ENCODE assay signal across 8 mouse cellular contexts in the genomic region with DNA sequence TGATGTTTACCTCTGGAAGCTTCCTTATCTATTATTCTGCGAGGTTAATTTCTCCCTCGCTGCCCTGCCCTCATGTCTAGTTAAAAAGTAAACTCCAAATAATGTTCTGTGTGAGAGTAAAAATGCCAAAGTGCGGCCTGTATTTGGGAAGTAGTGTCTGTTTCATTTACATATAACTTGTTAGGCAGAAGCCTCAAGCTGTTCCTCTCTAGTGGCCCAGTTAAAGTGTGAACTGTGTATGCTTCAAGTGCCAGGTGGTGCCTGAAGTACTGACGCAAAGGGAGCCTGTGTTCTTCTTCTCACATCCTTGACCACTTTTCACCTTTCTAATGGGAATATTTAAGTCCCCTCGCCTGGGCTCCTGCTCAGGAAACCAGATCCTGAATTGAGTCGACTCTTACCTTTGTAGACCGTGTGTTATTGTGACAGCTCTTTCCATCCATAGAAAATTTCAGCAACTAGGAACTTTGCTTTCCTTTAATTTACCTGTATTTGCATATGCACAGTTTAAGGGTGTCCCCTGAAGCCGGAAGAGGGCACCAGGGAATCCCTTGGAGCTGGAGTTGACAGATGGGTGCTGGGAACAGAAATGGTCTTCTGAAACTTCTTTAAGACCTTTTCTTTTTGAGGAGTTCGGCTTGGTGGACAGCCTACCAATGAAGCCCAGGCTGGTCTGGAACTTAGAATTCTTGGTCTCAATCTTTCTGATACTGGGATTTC. TPM values are rescaled to one million over a fixed set of nuclear protein-coding genes. Genes with fewer than 3 reads are reported as not detected.
DNase-seq lines count a peak whose midpoint lies in the region; ATAC-seq and TF ChIP-seq lines count a peak whose summit lies in the region.

No protein-coding gene starts in this region.

- H3K27me3 ChIP-seq in heart, embryonic 10.5 days (ENCODE audit: insufficient read depth, poor library complexity, severe bottlenecking) = no peaks in the 10 kb centered on the region
- H3K27me3 ChIP-seq in hindbrain, embryonic 16.5 days (replicated peaks; ENCODE audit: control insufficient read depth, insufficient read depth, low read length) = no peaks in the 10 kb centered on the region
- no peaks in the 10 kb centered on the region for H3K27me3 ChIP-seq in liver, embryonic 15.5 days
- no peaks in the 10 kb centered on the region for H3K27me3 ChIP-seq in stomach, postnatal 0 days (ENCODE audit: control insufficient read depth, insufficient read depth, low read length)

- peak overlapping the region; percentile 76 for H3K9ac ChIP-seq in hindbrain, embryonic 16.5 days (ENCODE audit: low read depth, low read length)
- H3K9ac ChIP-seq in liver, embryonic 15.5 days = peak overlapping the region; percentile 87
- peak overlapping the region; percentile 82 for H3K9ac ChIP-seq in stomach, postnatal 0 days (ENCODE audit: low read length)

- no peak for DNase-seq in heart, embryonic 10.5 days (ENCODE audit: low spot score)
- DNase-seq in heart, postnatal 14 days = no peak
- DNase-seq in B cell, adult 2 months = peak; percentile 43 to 49
- DNase-seq in cerebellum, postnatal 25 days = peak; percentile 15 to 16
- no peak for DNase-seq in stomach, postnatal 0 days (ENCODE audit: low spot score)

- intact Hi-C loops in heart, postnatal 14 days (cut with DNase I) = loop anchor here (5.0 kb wide), 3 partner anchors 46 to 126 kb away; a partner anchor contains a TSS

- H3K27ac ChIP-seq in heart, embryonic 10.5 days = no peak overlapping the region; the same call in 1 of the 2 replicates
- no peak overlapping the region for H3K27ac ChIP-seq in hindbrain, embryonic 16.5 days (ENCODE audit: low read depth, low read length)
- H3K27ac ChIP-seq in liver, embryonic 15.5 days (replicated peaks) = peak overlapping the region; percentile 93
- no peak overlapping the region; the same call in 1 of the 2 replicates for H3K27ac ChIP-seq in stomach, postnatal 0 days (replicated peaks)

- WGBS in heart, embryonic 10.5 days = 33% methylated on average over 9 of the region's 9 CpGs
- WGBS in hindbrain, embryonic 16.5 days = 39% methylated on average over 9 of the region's 9 CpGs
- 31% methylated on average over 9 of the region's 9 CpGs for WGBS in liver, embryonic 15.5 days (ENCODE audit: insufficient replicate concordance)
- WGBS in stomach, postnatal 0 days = 23% methylated on average over 9 of the region's 9 CpGs

- H3K36me3 ChIP-seq in heart, embryonic 10.5 days = peaks cover 15% of the 10 kb centered on the region; the same call in 1 of the 2 replicates
- H3K36me3 ChIP-seq in hindbrain, embryonic 16.5 days (ENCODE audit: control insufficient read depth, insufficient read depth, low read length) = peaks cover 4% of the 10 kb centered on the region; the same call in 1 of the 2 replicates
- H3K36me3 ChIP-seq in liver, embryonic 15.5 days (replicated peaks) = 0 out of 2 replicates have a peak, but pooled peaks cover 10% of the 10 kb centered on the region
- H3K36me3 ChIP-seq in stomach, postnatal 0 days (ENCODE audit: control insufficient read depth, insufficient read depth, low read length) = no peaks in the 10 kb centered on the region

- H3K4me1 ChIP-seq in heart, embryonic 10.5 days = peaks cover 26% of the 10 kb centered on the region
- H3K4me1 ChIP-seq in hindbrain, embryonic 16.5 days (ENCODE audit: control insufficient read depth, insufficient read depth, low read depth, low read length) = peaks cover 24% of the 10 kb centered on the region
- peaks cover 57% of the 10 kb centered on the region for H3K4me1 ChIP-seq in liver, embryonic 15.5 days (replicated peaks)
- no peaks in the 10 kb centered on the region; the same call in 1 of the 2 replicates for H3K4me1 ChIP-seq in stomach, postnatal 0 days (replicated peaks; ENCODE audit: control insufficient read depth, insufficient read depth)

- no peaks in the 10 kb centered on the region for H3K9me3 ChIP-seq in heart, embryonic 10.5 days
- no peaks in the 10 kb centered on the region for H3K9me3 ChIP-seq in hindbrain, embryonic 16.5 days (ENCODE audit: control insufficient read depth, low read length)
- no peaks in the 10 kb centered on the region for H3K9me3 ChIP-seq in liver, embryonic 15.5 days (replicated peaks)
- no peaks in the 10 kb centered on the region for H3K9me3 ChIP-seq in stomach, postnatal 0 days (ENCODE audit: control insufficient read depth, low read length)

- H3K4me3 ChIP-seq in heart, embryonic 10.5 days = peak overlapping the region; percentile 84
- peak overlapping the region; percentile 68 for H3K4me3 ChIP-seq in hindbrain, embryonic 16.5 days (ENCODE audit: low read length)
- H3K4me3 ChIP-seq in liver, embryonic 15.5 days (replicated peaks) = peak overlapping the region; percentile 93
- peak overlapping the region; percentile 83 for H3K4me3 ChIP-seq in stomach, postnatal 0 days (ENCODE audit: low read depth, low read length)

- H3K4me2 ChIP-seq in hindbrain, embryonic 16.5 days (ENCODE audit: low read length) = peak overlapping the region; percentile 58
- H3K4me2 ChIP-seq in liver, embryonic 15.5 days = peak overlapping the region; percentile 72
- H3K4me2 ChIP-seq in stomach, postnatal 0 days (replicated peaks; ENCODE audit: low read depth) = peak overlapping the region; percentile 82

- no peak for TF ChIP-seq CTCF in stomach, postnatal 0 days (IDR thresholded peaks at IDR 0.05; ENCODE audit: low read depth)

- no peak for ATAC-seq in hindbrain, embryonic 16.5 days
- no peak for ATAC-seq in liver, embryonic 15.5 days (ENCODE audit: insufficient read depth)
- no peak for ATAC-seq in stomach, postnatal 0 days (ENCODE audit: low FRiP score, low TSS enrichment)
- ATAC-seq in megakaryocyte-erythroid progenitor cell, adult 5-6 weeks (replicated peaks; ENCODE audit: low FRiP score, low TSS enrichment, poor library complexity, severe bottlenecking) = no peak

- no peak for TF ChIP-seq EP300 in stomach, postnatal 0 days (optimal IDR thresholded peaks at IDR 0.05)

RNA-seq across cellular contexts. Expression of a gene that starts 0.6 kb away (rescaled TPM):
- 33.6 and 40.8 TPM in 2 replicates for polyA plus RNA-seq in heart, embryonic 10.5 days (2016; fragmentation: Nextera tagmentation; extraction: Ambion mirVana)
- 10 to 100 TPM; 52.7 to 54.3 TPM for total RNA-seq in heart, postnatal 14 days (2021)
- polyA plus RNA-seq in hindbrain, embryonic 16.5 days (2015; fragmentation: Nextera tagmentation; extraction: Ambion mirVana) = 58.1 and 70.6 TPM in 2 replicates
- 12.0 and 13.4 TPM in 2 replicates for polyA plus RNA-seq in liver, embryonic 15.5 days (2015; fragmentation: Nextera tagmentation; extraction: Ambion mirVana)
- 15.5 and 16.6 TPM in 2 replicates for polyA plus RNA-seq in stomach, postnatal 0 days (2015; fragmentation: Nextera tagmentation; extraction: Ambion mirVana)
- 53.5 and 71.9 TPM in 2 replicates for total RNA-seq in megakaryocyte-erythroid progenitor cell, adult 5-6 weeks (2014; fragmentation: Nextera tagmentation)
- total RNA-seq in megakaryocyte-erythroid progenitor cell, adult 5-6 weeks (2017) = 21.9 and 44.8 TPM in 2 replicates

RNA-seq across cellular contexts. Expression of a gene that starts 0.9 kb away (rescaled TPM):
- polyA plus RNA-seq in heart, embryonic 10.5 days (2016; fragmentation: Nextera tagmentation; extraction: Ambion mirVana) = 12.3 and 13.6 TPM in 2 replicates
- total RNA-seq in heart, postnatal 14 days (2021) = 10 to 100 TPM; 15.8 to 16.5 TPM
- polyA plus RNA-seq in hindbrain, embryonic 16.5 days (2015; fragmentation: Nextera tagmentation; extraction: Ambion mirVana) = 24.2 and 24.4 TPM in 2 replicates
- 8.8 and 9.2 TPM in 2 replicates for polyA plus RNA-seq in liver, embryonic 15.5 days (2015; fragmentation: Nextera tagmentation; extraction: Ambion mirVana)
- 13.8 and 14.7 TPM in 2 replicates for polyA plus RNA-seq in stomach, postnatal 0 days (2015; fragmentation: Nextera tagmentation; extraction: Ambion mirVana)
- total RNA-seq in megakaryocyte-erythroid progenitor cell, adult 5-6 weeks (2014; fragmentation: Nextera tagmentation) = 17.1 and 19.0 TPM in 2 replicates
- total RNA-seq in megakaryocyte-erythroid progenitor cell, adult 5-6 weeks (2017) = 17.3 and 18.3 TPM in 2 replicates

RNA-seq across cellular contexts. Expression of a gene that starts 45.1 kb away (rescaled TPM):
- polyA plus RNA-seq in heart, embryonic 10.5 days (2016; fragmentation: Nextera tagmentation; extraction: Ambion mirVana) = 52.6 and 68.9 TPM in 2 replicates
- total RNA-seq in heart, postnatal 14 days (2021) = 10 to 100 TPM; 25.2 to 28.9 TPM
- 74.3 and 74.6 TPM in 2 replicates for polyA plus RNA-seq in hindbrain, embryonic 16.5 days (2015; fragmentation: Nextera tagmentation; extraction: Ambion mirVana)
- 28.2 and 29.3 TPM in 2 replicates for polyA plus RNA-seq in liver, embryonic 15.5 days (2015; fragmentation: Nextera tagmentation; extraction: Ambion mirVana)
- 29.1 and 30.0 TPM in 2 replicates for polyA plus RNA-seq in stomach, postnatal 0 days (2015; fragmentation: Nextera tagmentation; extraction: Ambion mirVana)
- 21.5 and 29.3 TPM in 2 replicates for total RNA-seq in megakaryocyte-erythroid progenitor cell, adult 5-6 weeks (2014; fragmentation: Nextera tagmentation)
- 21.6 and 33.5 TPM in 2 replicates for total RNA-seq in megakaryocyte-erythroid progenitor cell, adult 5-6 weeks (2017)

Comparison
In these comparisons a context has a peak if more than half of its experiments do, and no peak if none do; other contexts are left out.
1. DNase-seq: peak in B cell, adult 2 months (2 of 2) and cerebellum, postnatal 25 days (2 of 2); none in heart, embryonic 10.5 days (single experiment), heart, postnatal 14 days (0 of 2) and stomach, postnatal 0 days (single experiment).
2. Peak in every context shown above with its lines, with median percentiles within 50 percentile points of each other: H3K4me3 ChIP-seq, H3K4me2 ChIP-seq and H3K9ac ChIP-seq.